Mouse (Mus musculus): ENCODE results near the gene Dcp1b.

Dcp1b gene

GRCm38 (mm10) chr6:119175078-119175853 lies at the start of gene Dcp1b:
Dcp1b (plus strand) TSS chr6:119175253.
- peak; percentile 75 to 84 for DNase-seq (ENCODE audit: low read depth in 2 of 2, low spot score in 2 of 2)

DNA sequence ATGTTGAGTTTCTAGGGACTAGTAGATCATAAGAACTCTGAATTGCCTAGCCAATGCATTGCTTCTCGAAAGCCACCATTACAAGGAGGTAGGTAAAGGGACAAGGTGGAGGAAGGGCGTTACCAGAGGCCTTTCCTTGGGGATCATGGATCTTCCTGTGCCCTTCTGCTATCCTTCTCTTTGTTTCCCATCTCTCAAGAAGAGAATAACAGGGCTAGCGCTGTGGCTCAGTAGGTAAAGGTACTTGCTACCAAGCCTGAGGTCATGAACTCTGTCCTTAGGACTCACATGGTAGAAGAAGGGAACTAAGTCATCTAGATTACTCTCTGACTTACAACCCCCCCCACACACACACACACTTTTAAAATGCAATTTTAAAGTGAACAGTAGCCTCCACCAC lies 48.1 kb upstream of the Dcp1b start:
- no peak for DNase-seq (ENCODE audit: low read depth in 2 of 2, low spot score in 2 of 2)

- no peak for DNase-seq (ENCODE audit: low read depth in 2 of 2, low spot score in 2 of 2)
Measured at GRCm38 (mm10) chr6:119128076-119128475, 47.0 kb upstream of the Dcp1b start.

GRCm38 (mm10) chr6:119128521-119128920 lies 46.5 kb upstream of the Dcp1b start:
- DNase-seq (ENCODE audit: low read depth in 2 of 2, low spot score in 2 of 2), result no peak

DNA sequence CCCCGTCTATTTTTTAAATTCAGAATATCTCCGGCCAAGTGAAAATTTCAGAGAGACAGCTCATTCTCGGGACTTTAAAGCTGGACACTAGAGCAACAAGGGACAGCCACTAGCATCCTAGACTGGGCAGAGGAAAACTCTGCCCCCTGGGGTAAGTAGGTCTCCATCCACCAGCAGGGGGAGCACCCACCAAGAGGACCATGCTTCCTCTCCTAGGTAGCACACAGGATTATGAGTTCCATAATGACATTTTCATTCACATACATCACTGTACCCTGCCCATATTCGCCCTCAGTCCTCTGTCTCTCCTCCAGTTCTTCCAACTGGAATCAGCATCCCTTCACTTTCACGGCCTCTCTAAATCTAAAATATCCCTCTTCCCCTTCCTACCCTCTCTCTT lies 45.4 kb upstream of the Dcp1b start:
- DNase-seq (ENCODE audit: low read depth in 2 of 2, low spot score in 2 of 2), result peak; percentile 9 to 44

DNA sequence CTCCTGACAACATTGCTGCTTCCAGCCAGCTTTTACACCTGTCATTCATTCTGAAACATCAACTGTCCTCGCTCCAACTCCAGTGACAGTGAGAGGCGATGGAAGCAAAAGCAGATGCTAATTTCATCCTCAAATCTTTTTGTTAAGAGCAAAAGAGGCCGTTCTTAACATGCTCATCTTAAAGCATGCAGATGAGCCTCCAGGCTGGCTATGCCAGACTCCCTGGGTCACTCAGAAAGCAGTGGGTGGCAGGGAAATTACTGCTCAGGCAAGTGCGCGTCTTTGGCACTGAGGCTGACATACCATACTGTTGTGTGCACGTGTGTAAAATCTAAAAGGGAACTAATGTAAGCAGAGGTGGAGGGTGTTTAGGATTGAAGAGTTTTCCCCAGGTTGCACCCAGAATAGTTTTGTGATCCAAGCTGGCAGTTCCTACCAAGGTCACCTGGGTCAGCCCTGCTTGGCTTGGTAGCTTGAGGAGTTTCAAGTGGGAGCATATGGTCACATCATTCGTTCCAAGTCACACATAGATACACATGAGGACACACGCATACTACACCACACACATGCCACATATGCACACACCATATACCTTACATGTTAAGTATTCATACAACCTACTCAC lies 42.8 kb upstream of the Dcp1b start:
- no peak for DNase-seq (ENCODE audit: low read depth in 2 of 2, low spot score in 2 of 2)

GRCm38 (mm10) chr6:119132863-119133262 lies 42.2 kb upstream of the Dcp1b start:
- DNase-seq (ENCODE audit: low read depth in 2 of 2, low spot score in 2 of 2), result no peak

GRCm38 (mm10) chr6:119137768-119138167 lies 37.3 kb upstream of the Dcp1b start:
- DNase-seq (ENCODE audit: low read depth in 2 of 2, low spot score in 2 of 2), result no peak

GRCm38 (mm10) chr6:119139561-119139960 lies 35.5 kb upstream of the Dcp1b start:
- no peak for DNase-seq (ENCODE audit: low read depth in 2 of 2, low spot score in 2 of 2)

- DNase-seq (ENCODE audit: low read depth in 2 of 2, low spot score in 2 of 2), result no peak
Measured at GRCm38 (mm10) chr6:119145109-119145508, 29.9 kb upstream of the Dcp1b start.

DNA sequence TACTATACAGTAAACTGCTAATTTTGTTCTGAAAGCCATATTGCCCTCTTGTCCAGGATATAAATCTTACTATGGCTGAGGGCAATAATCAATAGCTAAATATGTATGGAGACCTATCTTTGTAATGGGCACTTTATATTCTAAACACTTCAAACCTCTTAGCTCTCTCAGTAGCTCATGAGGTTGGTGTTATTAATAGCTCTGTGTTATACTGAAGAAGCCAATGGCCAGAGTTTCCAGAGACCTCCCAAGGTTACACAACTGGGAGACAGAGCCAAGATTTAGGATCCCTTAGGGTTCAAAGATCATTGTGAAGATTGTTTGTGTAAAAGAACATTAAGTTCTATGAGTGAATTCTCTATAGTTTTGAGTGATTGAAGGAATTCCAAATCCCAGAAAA lies 9.4 kb upstream of the Dcp1b start:
- DNase-seq (ENCODE audit: low read depth in 2 of 2, low spot score in 2 of 2), result no peak

DNA sequence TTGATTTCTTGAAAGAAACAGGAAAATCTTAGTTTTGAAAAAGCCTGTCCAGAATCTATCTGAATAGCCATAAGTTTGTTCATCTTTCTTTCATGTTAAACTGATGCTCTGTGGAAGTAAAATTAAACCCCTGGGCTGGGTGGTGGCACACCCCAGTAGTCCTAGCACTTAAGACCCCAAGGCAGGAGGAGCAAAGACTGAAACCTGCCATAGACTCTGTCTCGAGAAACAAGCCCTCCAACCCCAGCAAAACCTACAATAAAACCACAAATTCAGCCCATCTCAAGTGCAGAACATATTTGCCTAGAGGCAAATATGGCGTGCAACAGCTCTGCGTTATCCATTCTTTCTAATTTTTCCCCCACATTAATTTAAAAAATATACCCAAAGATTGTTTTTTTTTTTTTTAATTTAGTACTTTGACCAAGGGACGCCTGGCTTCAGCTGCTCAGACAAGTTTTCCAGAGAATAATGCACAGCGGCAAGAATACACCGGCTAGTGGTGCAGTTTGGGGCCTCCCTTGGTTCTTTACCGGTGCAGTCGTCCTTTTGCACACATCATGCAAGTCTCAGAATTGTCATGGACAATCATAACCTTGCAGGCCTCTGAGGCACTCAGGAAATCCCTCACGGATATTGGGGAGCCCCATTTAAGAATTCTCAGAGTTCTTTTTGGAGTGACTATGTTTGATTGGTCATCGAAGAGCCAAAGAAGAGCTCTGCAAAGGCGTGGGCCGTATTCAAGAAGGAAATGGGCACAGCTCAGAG lies 562 bp upstream of the Dcp1b start:
- DNase-seq (ENCODE audit: low read depth in 2 of 2, low spot score in 2 of 2), result no peak

DNA sequence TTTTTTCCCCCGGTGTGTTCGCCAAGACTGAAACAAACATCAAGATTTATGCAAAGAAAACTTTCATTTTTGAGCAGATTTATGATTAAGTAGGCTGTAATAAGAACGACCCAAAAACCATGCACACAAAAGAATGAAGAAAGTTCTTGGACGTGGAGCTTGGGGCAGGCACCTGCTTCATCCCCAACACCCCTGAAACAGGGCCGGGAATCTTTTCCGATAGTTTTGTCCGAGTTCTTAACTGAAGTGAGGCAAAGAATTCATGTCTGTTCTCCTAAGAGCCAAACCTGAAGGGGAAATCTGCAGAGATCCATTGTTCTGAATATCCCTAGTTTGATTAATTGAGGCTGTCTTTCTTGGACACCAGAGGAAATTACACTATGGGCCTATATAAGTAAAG lies 1.1 kb downstream of the Dcp1b start:
- no peak for DNase-seq (ENCODE audit: low read depth in 2 of 2, low spot score in 2 of 2)

DNA sequence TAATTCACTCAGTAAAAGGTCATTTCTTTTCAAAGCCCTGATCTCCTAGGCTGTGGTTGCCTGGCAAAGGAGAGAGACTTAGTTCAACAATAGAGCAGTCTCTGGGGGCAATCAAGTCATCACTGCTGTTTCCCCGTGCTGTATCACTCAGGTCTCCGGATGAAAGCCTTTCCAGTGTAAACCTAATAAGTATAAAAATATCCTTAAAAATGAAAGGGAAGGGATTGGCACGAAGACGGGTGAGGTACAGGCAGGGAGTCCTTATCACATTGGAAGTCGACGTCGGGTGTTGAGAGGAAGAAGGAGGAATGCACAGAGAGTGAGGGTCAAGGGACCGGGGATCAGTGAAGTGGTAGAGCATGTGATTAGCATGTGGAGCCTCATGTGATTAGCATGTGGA lies 2.0 kb downstream of the Dcp1b start:
- no peak for DNase-seq (ENCODE audit: low read depth in 2 of 2, low spot score in 2 of 2)

GRCm38 (mm10) chr6:119180188-119180587 lies 5.1 kb downstream of the Dcp1b start:
- no peak for DNase-seq (ENCODE audit: low read depth in 2 of 2, low spot score in 2 of 2)

DNA sequence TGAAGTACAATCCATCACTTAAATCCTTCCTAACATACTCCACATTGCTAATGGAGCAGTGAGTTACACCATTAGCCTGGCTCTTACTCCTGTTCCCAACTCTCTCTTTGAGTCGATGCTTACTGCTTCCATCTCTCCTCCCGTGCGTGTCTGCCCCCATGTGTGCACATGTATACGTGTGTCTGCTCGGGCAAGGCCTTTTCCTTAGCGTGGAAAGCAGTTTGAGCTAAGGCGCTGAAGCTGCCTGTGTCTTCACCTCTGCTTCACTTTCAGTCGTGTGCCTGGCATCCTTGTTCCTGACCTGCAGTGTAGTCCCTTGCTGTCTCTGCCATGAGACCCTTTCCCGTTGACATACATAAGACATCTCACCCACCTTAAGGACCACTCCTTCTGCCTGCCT lies 7.2 kb downstream of the Dcp1b start:
- DNase-seq (ENCODE audit: low read depth in 2 of 2, low spot score in 2 of 2), result no peak

GRCm38 (mm10) chr6:119183781-119184180 lies 8.7 kb downstream of the Dcp1b start:
- DNase-seq (ENCODE audit: low read depth in 2 of 2, low spot score in 2 of 2), result no peak

DNA sequence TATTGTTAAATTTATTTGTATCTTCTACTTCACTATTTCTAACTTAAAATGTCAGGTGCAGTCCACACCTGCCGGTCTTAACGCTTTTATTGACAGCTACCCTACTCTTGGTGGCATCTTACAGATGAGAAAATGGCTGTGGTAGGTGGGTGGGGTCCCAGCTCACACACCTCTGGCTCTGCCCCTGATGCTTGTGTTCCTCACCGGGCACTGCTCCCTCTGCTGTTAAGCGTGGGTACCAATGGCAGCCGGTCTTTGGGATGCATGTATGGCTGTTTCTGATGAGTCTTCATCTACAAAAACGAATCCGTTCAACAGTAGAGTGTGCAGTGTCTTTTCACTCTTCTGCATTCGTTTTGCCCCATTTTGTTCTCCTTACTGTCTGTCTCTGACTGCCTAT lies 11.6 kb downstream of the Dcp1b start:
- no peak for DNase-seq (ENCODE audit: low read depth in 2 of 2, low spot score in 2 of 2)

GRCm38 (mm10) chr6:119187631-119188030 lies 12.6 kb downstream of the Dcp1b start:
- DNase-seq (ENCODE audit: low read depth in 2 of 2, low spot score in 2 of 2), result no peak

- DNase-seq (ENCODE audit: low read depth in 2 of 2, low spot score in 2 of 2), result no peak
Measured at GRCm38 (mm10) chr6:119191478-119191877, 16.4 kb downstream of the Dcp1b start.

DNA sequence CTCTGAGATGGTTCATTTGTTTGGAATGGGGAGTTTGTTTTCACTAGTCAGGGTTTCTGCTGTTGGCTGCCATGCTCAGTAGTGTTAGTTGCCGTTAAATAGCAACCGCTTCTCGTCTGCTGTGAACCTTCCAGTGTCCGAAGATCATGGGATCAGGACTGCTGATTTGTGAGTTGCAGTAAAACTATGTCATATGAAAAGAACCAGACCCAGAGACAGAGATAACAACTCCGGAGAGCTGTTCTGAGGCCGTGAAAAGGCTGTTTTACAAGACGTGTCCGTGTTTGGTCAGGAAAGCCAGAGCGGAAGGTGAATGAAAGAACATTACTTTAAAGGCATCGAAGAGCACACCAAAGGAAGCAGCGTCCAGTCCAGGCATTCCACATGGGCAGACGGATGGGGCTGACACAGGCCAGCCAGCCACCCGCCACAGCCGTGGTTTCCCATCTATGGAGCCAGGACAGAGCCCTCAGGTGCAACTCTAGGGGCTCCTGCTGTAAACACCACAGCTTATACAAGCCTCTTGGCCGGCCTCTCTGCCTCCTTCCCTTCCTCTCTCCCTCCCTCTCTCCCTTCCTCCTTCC lies 18.6 kb downstream of the Dcp1b start:
- DNase-seq (ENCODE audit: low read depth in 2 of 2, low spot score in 2 of 2), result no peak

DNA sequence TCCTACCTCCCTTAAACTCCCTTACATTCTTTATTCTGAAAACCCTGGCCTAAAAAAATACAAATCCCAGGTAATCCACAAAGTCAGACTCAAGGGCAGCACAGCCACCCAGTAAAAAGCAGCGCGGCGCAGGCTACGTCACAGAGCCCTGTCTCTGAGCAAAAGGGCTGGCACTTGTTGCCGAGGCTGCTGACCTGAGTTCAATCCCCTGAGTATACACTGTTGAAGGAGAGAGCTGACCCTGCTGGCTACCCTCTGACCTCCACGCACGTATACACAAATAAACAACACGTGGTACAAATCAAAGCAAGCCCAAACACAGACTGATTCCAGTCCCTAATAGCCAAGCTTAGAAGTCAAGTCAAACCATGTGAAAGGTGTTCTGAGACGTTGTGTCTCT lies 19.1 kb downstream of the Dcp1b start:
- DNase-seq (ENCODE audit: low read depth in 2 of 2, low spot score in 2 of 2), result no peak

Data from CD8-positive naive resting alpha-beta T cell, adult 2 months (primary cell).